Mouse (Mus musculus): ENCODE measurements around the gene Prdm8.

Gene Prdm8

DNA sequence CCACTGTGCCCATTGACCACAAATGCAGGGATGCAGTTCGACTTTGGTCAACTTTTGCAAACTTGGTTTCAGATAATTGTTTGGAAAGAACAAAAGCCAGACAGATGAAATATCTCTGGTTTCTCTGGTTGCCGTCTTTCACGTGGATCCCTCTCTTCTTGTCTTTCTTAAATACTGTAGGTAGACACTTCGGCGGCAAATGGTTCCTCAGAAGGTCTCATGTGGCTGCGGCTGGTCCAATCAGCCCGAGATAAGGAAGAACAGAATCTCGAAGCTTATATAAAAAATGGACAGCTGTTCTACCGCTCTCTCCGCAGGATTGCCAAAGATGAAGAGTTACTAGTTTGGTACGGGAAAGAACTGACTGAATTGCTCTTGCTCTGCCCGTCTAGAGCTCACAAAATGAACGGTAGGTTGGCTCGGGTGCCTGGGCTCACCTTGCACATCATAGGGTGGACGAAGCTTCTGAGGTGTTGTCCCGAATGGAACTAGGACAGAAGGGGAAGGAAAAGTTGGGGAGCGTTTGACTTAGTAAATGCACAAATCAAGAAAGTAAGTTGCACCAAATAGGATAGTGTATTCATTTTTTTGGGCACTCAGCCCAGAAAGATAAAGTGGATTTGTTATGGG lies 17.4 kb downstream of the Prdm8 start:
- DNase-seq (ENCODE audit: low read depth, low spot score) = no peak

DNA sequence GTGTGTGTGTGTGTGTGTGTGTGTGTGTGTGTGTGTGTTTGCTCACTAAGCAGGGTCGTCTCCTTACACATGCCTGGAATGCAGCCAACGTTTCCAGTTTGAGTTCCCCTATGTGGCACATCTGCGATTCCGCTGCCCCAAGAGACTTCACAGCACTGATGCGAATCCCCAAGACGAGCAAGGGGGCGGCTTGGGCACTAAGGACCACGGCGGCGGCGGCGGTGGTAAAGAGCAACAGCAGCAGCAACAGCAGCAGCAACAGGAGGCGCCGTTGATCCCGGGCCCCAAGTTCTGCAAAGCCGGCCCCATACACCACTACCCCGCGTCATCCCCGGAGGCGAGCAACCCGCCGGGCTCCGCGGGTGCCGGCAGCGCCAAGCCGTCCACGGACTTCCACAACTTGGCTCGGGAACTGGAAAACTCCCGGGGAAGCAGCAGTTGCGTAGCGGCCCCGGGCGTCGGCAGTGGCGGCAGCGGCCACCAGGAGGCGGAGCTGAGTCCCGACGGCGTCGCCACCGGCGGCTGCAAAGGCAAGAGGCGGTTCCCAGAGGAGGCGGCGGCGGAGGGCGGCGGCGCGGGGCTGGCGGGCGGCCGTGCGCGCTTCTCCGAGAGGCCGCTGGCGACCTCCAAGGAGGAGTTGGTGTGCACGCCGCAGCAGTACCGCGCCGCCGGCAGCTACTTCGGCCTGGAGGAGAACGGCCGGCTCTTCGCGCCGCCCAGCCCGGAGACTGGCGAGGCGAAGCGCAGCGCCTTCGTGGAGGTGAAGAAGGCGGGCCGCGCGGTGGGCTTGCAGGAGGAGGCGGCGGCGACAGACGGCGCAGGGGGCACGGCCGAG lies 18.2 kb downstream of the Prdm8 start:
- DNase-seq (ENCODE audit: low read depth, low spot score) = peak; percentile 90

DNA sequence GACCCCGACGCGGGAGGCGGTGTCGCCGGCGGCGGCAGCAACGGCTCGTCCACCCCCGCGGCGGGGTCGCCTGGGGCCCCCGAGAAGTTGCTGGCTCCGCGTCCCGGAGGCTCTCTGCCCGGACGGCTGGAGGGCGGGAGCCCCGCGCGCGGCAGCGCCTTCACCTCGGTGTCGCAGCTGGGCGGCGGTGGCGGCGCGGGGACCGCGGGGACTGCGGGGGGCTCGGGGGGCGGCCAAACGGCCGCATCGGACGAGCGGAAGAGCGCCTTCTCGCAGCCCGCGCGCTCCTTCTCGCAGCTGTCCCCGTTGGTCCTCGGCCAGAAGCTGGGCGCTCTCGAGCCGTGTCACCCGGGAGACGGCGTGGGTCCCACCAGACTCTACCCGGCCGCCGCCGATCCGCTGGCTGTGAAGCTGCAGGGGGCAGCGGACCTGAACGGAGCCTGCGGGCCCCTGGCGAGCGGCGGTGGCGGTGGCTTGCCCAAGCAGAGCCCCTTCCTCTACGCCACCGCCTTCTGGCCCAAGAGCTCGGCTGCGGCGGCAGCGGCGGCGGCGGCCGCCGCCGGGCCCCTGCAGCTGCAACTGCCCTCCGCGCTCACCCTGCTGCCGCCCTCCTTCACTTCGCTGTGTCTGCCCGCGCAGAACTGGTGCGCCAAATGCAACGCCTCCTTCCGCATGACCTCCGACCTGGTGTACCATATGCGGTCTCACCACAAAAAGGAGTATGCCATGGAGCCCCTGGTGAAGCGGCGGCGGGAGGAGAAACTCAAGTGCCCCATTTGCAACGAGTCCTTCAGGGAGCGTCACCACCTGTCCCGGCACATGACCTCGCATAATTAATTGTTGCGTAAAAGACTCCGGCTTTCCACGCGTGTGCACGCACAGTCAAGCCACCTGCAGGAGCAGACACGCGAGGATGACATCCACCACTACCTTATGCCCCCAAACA lies 19.1 kb downstream of the Prdm8 start:
- peak; percentile 61 for DNase-seq (ENCODE audit: low read depth, low spot score)

DNA sequence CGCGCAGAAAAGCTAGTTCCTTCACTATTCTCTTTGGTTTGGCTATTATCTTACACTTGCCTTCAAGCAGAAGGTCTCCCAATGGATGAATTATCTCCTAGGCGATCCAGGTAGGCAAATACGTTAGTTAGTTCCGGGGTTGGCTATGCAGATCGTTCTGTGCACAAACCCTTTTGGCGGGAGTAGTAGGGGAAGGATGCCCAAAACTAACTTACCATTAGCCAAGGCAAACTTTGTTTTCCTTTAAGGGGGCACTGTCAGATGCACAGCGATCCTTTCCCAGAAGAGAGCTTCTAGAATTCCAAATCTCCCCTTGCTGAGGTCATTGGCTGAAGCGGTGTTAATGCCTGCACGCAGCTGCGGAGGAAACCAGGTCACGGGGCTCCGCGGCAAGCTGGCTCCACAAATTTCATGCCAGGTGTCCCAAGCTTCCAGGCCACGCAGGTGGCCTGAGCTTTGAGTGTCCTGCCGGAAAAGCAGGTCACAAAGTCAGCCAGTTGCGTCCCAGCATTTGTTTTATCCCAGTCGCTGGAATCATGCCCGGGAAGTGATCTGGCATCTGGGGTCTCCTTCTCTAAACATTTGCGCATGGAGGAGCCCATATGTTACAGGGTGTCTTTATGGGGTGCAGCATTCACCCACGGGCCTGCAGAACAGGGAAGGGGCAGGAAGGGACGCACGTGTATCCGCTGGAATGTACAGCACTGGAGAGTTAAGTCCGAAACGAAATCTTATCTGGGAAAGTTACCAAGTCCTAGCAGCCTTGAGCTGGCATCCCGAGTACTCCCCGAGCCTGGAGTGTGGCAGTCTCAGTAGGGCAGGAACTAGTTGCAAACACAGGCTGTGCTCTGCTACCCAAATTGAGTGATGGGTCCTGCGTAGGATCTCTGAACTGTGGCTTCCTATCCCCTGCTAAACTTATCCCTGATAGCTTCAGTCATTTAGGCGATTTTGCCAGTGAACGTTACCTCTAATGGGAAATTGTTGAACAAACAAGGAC lies 22.5 kb downstream of the Prdm8 start:
- no peak for DNase-seq (ENCODE audit: low read depth, low spot score)

DNA sequence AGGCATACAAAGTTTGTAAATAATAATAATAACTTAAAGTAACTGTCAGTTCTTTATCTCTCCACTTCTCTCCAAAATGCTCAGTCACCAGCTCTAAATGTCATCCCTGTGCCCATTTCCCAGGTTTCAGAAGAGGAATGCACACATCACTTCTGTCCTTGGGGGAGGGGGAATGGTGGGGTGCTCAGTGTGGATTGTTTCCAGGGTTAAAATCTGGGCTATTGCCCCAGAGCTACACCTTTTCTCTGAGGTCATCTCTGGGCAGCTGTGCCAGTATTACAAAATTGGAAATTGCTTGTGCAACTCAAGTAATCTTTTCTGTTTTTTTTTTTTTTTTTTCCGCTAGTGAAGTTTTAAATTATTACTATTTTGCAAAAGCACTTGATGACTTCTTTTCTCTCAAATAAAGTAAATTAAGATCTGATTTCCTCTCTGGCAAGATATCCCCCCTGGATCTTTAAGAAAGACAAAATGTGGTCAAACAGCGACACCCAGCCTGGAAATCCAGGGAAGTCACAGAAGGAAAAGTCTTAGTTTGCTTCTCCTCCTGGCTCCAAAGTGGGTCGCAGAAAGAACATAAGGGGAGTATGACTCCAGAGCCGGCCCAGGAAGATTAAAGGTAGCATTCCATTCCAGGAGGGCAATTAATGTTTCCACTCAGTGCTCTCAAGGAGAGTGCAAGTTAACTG lies 25.4 kb downstream of the Prdm8 start:
- no peak for DNase-seq (ENCODE audit: low read depth, low spot score)

DNA sequence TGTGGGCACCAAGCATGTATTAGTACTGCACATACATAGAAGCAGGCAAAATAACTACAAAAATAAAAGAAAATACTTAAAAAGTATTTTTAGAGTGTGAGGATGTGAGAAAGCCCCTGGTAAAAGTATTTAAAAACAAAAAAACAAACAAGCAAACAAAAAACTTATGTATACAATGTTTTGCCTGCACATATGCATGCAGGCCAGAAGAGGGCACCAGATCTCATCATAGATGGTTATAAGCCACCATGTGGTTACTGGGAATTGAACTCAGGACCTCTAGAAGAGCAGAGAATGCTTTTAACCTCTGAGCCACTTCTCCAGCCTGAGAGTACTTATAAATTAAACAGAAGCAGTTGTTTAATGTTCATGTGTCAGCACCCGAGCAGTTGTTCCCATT lies 28.0 kb downstream of the Prdm8 start:
- no peak for DNase-seq (ENCODE audit: low read depth, low spot score)

DNA sequence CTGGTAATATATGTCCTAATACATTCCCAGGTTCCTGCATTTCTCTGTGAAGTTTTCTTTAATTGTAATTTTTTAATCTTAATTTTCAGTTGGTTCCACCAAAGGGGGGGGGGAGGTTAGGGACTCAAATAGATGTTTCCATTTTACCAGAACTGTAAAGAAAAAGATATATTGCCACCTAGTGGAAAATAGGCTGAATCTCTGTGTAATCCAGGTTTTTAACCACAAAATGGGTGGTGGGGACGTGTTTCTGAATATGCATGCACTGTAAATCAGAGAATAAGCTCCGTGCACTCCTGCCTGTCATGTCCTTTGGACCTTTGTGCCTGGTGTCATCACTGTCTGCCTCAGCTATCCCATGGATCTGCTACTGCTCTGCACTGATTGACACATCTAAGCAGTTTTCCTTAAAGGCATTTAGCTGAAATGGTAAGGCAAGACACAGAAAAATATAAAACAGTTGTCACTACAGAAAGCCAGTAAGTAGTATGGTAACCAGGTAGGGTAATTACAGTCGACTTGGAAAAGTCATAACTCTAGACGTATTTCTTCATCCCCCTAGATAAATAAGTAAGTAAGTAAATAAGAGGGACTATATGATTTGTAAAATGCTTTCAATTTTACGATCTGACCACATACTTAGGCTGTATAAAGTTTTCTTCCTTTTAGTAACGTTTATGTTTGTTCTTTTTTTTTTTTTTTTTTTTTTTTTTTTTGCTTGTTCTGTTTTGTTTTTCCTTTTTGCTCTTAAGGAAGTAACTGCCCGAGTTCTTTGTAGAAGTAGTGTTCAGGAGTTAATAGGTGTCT lies 31.6 kb downstream of the Prdm8 start:
- DNase-seq (ENCODE audit: low read depth, low spot score) = no peak

DNA sequence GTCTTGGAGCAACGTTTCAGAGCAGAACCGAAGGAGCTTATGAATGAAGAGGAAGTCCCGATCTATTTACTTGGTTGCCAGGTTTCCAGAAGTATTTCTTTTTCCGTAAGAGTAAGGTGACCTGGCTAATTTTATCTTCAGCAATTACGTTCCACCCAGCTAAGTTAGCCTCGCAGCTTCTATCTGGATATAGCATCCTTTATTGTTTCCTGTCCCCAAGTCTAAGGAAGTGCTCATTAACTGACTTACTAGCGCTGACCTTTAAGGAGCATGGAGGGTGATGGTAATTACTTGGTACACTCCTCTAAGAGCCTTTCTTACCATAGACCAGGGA lies 32.2 kb downstream of the Prdm8 start:
- no peak for DNase-seq (ENCODE audit: low read depth, low spot score)

DNA sequence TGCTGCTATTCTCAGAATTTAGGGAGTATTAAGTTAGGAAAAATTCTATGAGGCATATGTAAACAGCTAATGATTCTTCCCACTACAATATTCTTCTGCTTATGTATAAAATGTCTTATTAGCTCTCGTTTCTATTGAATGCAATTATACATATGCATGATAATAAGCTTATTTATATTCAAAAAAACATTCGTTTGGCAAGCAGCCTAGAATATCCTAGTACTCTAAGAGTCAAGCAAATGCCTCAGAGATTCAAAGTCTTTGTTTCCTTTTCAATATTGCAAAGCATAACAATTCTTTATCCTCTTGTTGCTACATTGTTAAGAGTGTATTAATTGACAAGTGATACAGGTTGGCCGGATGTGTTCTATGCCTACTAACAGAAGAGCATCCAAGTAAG lies 34.6 kb downstream of the Prdm8 start:
- DNase-seq (ENCODE audit: low read depth, low spot score) = no peak

DNA sequence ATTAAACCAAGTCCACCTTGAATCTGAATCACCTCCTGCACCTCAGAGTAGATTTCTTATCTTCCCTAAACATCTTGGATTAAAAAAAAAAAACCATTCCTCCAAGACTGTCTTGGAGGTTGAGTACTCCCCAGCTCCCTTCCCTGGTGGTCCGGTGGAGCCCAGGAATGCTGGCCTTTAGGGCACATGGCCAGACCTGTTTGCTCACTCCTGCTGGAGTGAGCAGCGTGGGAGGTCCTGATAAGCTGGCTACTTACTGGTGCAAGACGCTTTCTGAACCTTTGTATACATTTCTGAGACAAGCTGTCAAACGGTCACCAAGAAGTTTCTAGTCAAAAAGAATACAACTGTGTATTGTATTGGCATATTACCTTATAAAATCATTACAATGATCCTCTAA lies 36.0 kb downstream of the Prdm8 start:
- no peak for DNase-seq (ENCODE audit: low read depth, low spot score)

DNA sequence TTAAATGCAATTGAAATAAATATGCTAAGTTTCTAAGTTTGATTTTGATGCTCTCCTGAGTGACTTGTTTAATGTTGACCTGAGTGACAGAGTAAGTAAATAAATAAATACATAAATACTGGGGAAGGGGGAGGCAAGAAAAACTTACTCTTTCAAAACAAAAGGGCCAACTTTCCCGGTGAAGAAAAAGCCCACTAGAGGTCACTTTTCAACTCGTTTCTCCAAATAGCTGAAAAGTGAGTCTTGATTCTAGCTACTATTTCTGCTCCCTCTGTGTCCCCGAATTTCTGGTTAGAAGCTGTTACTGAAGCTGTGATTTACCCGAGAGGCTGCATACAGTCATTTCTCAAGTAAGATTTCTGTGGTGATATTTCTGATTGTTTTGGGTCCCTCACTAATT lies 45.5 kb downstream of the Prdm8 start:
- no peak for DNase-seq (ENCODE audit: low read depth, low spot score)

DNA sequence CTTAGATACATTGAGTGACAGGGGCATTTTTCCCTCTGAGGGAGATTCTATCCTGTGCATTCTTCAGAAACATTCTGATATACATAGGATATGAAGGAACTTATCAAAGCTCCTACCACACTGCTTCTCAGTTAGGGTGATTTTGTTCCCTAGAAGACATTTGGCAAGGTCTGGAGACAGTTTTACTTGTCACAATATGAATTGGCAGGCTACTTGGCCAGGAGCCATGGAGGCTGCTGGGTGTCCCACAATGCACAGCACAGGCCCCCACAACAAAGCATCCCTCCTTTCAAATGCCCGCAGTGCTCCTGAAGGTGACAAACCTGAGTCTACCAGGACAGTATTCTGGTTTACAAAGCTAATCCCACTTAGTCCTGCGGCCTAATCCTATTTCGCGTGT lies 55.0 kb downstream of the Prdm8 start:
- no peak for DNase-seq (ENCODE audit: low read depth, low spot score)

DNA sequence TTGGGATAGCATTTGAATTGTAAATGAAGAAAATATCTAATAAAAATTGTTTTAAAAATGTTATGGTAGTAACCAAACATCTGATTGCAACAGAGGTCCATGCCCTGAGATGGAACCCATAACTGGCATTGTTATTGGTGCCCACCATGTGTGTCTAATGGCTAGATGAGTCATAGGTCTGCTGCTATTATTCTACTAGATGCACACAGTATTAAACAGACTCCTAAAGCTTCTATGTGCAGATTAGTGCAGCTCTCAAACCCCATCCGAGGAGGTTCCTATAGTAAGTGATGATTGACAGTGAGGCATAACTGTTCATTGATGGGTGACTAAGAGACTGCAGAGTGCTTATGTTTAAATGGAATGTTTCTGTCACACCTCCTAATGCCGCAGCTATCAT lies 59.7 kb downstream of the Prdm8 start:
- DNase-seq (ENCODE audit: low read depth, low spot score) = no peak

DNA sequence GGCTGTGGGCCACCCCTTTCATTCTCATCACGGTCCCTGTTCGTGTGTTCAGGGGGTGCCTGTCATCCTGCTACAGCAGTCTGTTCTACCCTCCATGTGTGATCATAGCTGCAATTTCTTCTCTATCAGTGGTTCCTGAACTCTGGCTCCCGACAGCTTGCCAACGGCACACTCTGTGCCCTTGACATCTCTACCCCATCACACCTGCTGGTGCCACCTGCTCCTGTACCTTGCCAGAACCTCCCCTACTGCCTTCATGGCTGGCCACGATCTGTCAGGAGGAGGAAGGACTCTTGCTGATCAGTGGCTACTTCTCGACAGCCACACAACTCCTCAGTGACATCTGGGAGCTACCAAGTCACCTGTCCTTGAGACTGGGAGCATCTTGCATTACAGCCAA lies 62.5 kb downstream of the Prdm8 start:
- DNase-seq (ENCODE audit: low read depth, low spot score) = no peak

DNA sequence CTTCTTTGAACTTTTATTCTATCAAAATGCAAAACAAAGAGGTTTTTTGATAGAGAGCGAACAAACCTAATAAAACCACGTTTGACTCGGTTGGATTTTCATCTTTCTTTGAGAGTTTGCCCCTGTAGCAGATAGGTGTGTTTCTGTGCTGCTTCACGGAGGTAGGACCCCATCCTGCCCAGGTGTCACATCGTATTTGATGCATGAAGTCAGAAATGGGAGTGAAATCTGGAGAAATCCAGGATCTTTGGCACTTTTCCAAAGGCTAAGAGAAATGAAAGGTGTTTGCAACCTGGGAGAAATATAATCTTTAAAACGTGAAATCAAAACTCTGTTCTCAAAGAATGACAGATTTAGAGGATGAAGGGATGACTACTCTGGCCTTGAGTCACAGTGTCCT lies 71.5 kb downstream of the Prdm8 start:
- DNase-seq (ENCODE audit: low read depth, low spot score) = no peak
